Mouse (Mus musculus): ENCODE results near the gene Pisd.
"Not testable (repeated sequence)": the region's sequence is repeated elsewhere in the genome, so short reads cannot be mapped to it uniquely, and the experiment has no call there.

Gene Pisd

DNA sequence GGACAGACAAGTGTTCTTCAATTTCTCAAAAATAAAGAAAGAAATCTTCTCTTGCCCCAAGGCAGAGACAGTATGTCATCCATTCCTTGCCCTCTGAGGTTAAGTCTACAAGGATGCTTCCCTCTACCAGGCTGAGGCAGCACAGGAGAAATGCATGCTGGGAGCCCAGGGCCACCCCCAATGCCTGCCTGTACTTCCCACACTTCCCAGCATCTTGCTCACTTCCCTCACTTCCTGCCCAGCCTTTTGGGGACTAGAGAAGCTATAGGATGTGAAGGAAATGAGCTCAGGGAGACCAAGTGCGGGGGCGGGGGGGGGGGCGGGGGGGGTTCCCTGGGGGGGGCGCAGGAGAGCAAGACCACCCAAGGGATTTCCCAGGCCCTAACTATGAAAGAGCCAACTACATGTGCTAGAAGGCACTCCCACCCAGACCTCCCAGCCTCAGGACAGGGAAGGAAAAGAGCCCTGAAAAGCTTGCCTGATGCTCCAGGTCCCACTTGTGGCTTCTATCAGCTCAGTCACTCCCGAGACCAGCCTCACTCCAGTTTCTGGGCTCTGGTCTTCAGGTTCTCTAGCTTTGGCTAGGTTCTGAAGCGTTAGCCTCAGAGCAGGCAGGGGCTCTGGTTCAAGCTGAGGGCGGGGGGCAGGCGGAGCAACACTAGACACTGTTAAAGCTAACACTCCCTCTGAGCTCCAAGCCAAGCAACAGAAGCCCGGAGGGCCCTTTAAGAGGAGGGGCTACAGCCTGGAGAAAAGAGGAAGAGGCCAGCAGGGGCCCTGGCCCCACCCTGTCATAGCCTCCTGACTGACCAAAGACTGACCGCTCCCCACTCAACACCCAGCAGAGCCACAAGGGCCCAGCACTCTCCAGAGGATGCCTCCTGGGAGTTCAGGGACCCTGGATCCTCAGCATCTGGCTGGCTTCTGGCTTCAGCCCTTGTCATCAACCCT is 39.5 kb downstream of the Pisd start:
- peak; percentile 37 for DNase-seq (ENCODE audit: low read depth, low spot score)

DNA sequence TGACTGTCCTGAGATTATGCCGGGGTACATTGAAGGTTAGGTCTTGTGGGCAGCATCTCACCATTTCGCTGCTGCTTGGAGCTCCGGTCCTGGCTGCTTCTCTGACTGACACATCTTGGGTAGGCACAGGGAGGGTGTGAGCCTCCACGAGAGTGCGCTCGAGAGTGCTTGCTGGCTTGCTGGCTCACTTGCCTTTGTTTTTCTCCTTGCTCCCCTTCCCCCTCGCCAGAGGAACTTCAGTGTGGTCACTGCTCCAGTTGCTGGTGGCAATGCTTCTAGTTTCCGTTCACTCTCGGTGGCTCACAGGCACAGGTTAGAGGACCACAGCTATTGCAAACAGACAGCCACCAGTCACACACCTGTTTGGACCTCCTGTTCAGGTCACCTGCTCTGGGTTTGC is 43.3 kb downstream of the Pisd start:
- no peak for DNase-seq (ENCODE audit: low read depth, low spot score)

DNA sequence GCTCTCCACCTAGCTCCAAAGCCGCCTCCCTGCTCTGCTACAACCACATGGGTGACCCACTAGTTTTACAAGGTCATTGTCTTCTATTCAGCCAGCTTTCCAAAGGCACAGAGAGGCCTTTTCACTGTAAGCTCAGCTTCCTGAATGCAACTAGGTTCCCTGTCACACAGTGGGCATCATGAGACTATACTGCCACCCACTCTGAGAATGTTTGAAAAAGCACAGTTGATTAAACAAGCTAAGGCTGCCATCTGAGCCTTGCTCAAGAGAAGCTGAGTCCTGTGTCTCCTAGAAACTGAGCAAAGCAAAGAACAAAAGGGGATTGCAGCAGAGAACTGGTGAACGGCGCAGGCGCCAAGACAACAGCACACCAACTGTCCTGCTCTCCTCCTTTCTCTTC is 44.1 kb downstream of the Pisd start:
- not testable (repeated sequence) for DNase-seq (ENCODE audit: low read depth, low spot score)

DNA sequence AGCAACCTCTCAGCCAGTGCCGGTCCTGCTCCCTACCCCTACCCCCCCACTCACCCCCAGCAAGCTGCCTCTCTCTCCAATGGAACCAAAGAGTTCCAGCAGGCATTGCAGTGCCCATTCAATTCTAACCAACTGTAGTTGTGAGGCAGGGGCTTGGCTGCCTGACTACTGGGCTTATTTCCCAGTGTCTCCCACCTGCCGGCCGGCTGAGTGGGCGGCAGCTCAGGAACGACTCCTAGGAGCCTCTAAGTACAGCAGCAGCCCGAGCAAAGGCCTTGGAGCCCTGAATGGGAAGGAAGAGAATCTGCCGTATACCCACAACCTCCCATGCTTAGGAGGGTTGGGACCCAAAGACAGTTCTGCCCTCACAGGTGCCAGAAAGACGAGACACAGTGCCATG is 44.6 kb downstream of the Pisd start:
- not testable (repeated sequence) for DNase-seq (ENCODE audit: low read depth, low spot score)

DNA sequence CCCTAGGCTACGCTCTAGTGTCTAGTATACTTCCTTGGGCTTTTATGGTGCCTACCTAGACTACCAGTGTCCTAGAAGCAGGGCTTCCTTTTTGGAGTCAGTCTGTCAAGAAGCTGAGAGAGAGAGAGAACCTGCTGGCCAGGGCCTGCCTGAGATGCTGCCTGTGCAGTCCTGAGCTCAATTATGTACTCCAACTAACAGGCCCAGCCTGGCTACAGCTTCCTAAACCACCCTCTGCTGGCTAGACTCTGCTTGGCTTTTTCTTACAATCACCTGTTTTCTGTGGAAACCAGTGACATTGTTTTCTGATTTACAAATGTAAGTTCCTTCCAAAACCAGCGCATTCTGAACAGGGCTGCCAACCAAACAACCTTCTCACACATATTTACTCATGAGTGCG is 45.3 kb downstream of the Pisd start:
- DNase-seq (ENCODE audit: low read depth, low spot score), result no peak

DNA sequence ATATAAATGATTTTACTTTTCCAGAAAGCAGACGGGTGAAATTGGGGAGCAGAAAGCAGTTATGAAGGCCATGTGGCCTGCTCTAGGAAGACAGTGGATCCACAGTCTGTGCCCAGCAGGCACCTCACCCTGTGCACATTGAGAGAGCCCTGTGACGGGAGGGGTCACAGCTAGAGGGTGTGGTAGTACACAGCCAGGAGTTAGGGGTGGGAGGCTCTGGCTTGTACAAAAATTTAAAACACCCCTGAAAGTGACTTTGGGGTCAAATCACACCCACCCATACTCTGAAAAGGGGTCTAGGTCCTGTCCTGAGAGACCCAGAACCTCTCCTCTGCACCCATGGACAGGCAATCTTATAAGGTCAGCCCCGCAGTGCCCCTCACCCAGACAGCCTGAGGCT is 48.7 kb downstream of the Pisd start:
- not testable (repeated sequence) for DNase-seq (ENCODE audit: low read depth, low spot score)

DNA sequence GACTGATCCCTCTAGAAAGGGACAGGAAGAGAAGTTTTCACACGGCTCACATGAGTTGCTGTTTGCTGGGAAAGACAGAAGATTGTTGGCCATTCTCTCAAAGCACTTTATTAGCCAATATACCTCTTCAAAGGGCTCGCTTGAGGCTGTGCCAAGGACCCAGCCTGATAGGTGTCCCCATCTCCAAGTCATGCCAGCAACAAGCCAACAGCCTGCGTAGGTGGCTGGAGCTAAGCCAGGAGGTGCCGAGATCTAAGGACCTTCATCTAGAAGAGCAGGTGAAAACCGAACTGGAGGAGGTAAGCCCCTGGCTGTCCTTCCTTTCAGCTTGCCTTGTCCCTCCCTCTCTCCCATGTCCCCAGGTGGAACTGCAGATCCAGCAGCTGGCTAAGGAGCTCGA is 49.7 kb downstream of the Pisd start:
- no peak for DNase-seq (ENCODE audit: low read depth, low spot score)

DNA sequence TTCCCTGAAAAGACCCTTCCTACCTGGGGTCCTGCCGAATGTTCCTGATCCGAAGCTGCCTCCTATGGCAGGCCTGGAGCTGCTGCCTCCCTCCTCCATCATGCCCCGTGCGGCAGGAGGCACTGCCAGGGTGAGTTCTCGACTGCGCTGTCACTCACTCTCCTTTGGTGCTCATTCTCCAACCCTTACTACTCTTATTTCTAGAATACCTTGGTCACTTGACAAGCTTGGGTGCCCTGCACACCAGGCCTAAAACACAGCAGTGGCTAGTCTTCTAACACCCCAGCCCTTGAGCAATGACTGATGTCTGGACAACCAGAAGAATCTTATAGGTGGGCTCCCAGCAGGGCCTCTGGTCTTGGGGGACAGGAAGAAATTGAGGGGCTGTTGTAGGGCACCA is 51.6 kb downstream of the Pisd start:
- DNase-seq (ENCODE audit: low read depth, low spot score), result not testable (repeated sequence)

DNA sequence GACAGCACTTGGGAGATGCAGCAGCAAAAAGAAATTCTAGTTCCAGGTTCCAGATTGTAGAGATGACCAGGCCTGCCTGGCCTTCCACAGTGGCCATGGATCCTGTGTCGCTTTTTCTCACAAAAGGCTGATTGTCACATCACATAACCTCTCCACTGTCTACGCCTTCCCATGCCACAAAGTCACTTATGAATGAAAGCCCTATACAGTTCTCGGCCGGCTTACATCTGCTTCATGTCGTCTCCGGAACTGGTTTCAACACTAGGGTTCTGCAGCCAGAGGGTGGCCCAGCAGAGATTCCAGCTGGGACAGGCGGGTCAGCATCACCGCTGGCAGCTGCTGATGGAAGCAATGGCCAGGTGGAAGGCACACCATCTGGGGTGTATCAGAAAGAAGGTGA is 56.6 kb downstream of the Pisd start:
- no peak for DNase-seq (ENCODE audit: low read depth, low spot score)

DNA sequence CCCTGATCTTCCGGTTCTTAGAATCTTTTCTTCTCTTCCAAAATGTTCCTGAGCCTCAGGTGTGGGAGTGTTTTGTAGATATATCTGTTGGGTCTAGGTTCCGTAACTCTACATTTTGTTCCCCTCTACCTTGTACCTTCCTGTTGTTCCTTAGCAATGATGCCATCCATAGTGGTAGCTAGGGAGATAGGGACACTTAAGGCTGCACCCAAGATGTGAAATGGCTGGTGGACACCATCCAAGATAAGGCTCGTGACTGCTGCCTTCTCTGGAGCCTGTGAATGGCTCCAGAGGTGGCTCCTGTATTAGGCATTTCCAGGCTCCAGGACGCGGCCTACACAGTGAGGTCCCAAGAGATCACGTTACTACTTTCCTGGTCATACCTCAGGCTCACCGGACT is 57.1 kb downstream of the Pisd start:
- DNase-seq (ENCODE audit: low read depth, low spot score), result no peak

DNA sequence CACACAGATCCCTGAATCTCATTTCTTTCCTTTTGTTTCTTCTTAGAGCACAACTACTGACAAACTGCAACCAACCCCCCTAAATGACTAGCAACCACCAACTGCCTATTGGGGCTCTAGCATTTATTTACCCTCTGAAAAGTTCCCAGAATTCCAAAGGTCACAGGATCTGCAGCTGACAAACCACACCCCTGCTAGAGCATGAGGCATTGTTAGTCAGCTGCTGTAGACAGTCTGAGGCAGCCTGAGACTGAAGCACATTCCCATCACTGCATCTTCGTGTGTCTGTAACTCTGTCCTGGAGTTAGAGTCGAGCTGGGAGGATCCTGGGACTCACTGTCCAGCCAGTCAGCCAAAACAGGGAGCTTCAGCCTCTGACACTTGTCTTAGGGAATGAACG is 60.0 kb downstream of the Pisd start:
- DNase-seq (ENCODE audit: low read depth, low spot score), result not testable (repeated sequence)

DNA sequence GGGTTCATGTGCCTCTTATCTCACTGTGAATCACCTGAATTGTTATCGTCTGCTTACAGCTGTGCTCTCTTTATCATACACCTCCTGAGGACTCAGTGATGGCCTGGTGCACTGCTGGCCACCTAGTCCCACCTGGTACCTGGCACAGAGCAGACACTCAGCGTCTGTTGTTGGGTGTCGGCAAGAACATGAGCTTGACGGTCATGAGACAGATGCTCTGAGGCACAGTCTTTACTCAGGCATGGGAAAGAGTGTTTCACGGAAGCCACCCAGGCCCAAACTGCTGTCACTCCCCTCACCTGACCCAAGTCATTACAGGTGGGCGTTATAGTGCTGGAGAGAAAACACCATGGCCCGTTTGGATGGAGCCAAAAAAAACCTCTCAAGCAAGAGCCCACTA is 61.5 kb downstream of the Pisd start:
- DNase-seq (ENCODE audit: low read depth, low spot score), result no peak

DNA sequence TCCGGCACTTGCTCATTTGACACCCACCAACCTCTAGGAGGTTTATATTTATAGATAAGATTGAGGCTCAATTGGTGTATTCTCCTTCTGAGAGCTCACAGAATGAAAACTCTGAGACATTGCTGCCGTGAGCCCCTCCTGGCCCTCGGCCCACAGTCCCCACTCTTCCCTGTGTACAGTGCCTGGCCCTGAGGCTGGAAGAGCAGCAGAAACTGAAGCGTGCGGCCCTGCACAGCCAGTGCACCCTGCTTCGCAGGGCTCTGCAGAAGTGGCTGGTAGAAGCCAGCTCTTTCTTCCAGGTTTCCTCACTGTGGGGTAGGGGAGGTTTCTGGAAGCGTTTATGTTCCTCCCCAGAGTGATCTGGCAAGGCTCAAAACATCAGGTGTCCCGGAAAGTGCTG is 62.7 kb downstream of the Pisd start:
- DNase-seq (ENCODE audit: low read depth, low spot score), result not testable (repeated sequence)

DNA sequence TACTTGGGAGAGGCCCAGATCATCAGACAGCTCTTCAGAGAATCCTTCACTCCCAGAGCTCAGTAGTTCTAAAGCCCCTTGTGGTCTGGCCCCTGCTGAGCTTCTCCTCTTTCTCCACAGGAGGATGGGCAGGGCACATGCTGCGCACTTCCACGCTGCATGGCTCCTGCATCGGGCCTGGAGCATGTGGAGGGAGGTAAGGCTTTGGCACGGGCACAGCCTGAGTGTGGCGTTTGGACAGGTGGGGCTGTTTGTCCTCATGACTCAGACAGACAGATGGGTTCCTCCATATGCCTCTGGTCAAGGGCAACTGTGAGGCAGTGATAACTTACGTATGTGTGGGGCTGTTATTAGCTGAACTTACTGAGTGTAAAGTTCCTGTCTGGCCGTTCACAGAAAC is 63.2 kb downstream of the Pisd start:
- no peak for DNase-seq (ENCODE audit: low read depth, low spot score)

DNA sequence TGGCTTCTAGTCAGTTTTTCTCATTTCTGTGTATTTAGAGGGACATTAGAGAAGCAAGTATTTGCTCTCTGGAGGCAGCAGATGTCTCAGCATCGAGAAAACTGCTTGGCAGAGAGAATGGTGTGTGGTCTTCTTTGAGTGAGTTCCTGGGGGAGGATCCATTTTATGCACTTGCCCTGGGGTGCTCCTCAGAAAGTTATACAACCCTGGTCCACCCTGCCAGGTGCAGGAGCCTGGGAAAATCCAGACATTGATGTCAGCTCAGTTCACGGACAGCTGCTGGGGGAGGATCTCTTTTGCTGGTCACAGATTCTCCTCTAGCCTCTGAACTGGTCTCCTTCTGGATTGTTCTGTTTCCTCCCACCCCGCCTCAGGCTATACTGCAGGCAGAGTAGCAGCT is 64.1 kb downstream of the Pisd start:
- no peak for DNase-seq (ENCODE audit: low read depth, low spot score)

DNA sequence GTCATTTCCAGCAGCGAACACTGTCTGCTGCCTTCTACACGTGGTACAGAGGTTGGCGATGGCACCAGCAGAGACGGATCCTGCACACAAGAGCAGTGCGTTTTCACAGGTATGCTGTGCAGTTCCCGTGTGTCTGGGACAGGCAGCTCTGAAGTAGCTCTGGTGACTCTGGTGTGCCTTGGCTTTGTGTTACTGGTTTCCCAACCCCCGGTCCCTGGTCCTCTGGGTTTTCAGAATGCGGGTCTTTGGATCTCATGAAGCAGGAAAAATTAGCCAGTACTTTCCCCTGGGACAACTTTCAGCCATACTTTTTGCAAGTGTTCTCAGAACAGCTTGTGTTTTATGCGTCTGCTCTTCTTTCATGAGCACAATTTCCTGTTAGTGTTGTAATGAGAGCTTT is 65.0 kb downstream of the Pisd start:
- DNase-seq (ENCODE audit: low read depth, low spot score), result no peak

DNA sequence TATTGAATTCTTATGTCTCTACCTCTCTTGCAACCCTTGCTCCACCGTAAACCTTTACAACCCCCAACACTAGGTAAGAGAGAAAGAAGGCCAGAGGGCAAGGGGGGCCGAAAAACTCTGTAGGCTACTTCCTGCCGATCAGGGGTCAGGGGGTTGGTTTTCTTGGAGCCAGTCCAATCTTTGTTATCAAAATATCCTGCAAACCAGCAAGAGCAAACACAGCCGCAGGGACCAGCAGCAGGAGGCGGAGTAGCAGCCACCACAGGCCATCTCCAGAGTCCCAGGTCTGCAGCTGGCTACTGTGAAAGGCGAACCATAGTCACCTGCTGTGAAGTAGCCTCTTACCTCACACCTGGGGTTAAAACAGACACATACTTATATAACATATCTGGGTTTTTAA is 66.5 kb downstream of the Pisd start:
- no peak for DNase-seq (ENCODE audit: low read depth, low spot score)

DNA sequence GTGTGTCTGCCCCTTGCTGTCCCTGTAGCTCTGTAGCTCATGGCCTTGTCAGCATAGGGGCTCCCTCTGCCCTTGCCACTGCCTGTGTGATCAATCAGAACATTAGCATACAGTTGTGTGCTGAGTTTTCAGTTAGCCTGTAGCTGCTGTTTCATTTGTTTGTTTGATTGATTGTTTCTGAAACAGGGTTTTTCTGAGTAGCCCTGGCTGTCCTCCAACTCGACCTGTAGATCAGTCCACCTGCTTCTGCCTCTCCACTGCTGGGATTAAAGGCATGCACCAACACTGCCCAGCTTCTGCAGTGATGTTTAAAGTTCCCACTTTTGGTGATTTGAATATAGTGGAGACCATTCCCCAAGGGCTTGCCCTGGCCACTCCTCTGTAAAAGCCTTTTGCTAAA is 67.7 kb downstream of the Pisd start:
- no peak for DNase-seq (ENCODE audit: low read depth, low spot score)

DNA sequence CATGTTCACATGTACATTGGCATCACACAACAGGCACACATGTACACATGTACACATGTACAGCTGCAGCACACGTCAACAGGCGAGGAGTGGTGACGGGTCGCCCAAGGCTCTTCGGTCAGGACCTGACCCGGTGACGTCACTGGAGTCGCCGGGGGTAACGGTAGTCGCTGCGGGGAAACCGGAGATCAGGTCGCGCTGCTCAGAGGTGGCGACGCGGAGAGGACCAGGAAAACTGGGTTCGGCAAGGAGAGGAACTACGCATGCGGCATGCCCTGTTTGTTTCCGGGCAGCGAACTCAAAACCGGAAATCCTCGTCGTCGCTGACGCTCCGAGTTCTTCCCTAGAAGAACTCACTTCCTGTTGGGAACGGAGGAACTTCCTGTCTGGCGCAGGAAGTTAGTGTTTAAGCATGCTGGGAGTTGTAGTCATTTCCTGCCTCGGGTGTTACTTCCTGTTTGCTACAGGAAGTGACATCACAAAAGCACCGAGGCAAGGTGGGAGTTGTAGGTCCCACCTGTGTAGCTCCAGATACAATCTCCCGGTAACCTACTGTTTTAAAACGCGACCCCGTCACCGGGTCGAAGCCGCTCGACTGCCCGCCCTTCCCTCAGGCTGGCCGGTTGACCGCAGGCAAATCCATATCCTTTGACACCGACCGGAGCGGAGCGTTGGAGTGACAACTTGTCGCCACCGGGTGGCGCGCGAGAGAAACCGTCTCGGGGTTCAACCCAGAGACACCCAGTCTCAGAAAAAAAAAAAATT is 71.6 kb downstream of the Pisd start:
- peak; percentile 99 for DNase-seq (ENCODE audit: low read depth, low spot score)

DNA sequence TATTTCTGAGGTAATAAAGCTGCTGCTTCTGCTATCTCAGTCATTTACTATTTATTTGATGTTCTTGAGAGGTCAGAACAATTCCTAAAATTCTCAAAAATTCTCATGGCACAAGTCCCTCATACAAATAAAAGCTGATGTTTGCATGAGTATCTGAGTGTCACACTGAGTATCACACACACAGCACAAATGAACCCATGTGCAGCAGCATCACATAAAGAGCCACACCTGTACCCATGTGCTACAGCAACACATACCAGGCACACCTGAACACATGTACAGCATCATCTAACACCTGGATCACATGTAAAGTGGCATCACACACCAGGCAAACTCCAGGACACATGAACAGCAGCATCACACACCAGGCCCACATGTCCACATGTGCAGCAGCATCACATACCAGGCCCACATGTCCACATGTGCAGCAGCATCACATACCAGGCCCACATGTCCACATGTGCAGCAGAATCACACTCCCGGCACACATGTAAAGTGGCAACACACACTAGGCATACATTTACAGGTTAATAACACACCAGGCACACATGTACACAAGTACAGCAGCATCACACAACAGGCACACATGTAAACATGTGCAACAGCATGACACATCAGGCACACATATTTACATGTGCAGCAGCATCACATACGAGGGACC is 72.3 kb downstream of the Pisd start:
- peak; percentile 78 for DNase-seq (ENCODE audit: low read depth, low spot score)

DNA sequence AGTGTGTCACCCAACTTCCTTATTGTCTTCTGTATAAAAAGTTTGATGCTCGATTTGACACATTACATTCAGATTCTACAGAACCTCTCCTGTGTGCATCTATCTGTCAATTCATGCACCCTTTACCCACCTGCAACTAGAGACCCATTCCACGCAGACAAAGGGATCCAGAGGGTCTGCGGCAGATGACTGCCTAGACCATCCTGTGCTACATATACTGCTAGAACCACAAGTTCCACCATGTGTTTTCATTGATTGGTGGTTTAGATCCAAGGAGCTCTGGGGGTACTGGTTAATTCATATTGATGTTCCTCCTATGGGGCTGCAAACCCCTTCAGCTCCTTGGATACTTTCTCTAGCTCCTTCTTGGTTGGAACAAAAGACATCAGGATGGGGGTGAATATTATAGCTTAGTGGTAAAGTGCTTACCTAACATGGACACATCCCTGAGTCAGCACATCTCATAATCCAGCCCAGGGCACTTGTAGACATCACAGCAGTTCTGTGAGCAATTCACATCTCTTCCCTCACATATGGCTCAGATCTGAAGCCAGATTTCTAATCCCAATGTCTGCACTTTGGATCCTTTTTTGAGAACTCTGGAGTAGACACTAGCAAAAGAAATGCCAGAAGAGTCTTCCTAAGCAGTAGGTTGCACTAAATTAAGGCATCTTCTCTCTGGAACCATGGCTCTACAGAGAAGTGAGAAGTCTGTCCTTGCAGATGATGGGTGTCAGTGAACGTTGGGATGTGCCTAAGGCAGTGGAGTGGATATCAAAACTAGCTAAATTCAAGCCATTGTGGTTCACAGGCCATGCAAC is 73.0 kb downstream of the Pisd start:
- DNase-seq (ENCODE audit: low read depth, low spot score), result peak; percentile 67
